Mouse (Mus musculus): Measurements from ENCODE around the gene Lnx1.

DNA sequence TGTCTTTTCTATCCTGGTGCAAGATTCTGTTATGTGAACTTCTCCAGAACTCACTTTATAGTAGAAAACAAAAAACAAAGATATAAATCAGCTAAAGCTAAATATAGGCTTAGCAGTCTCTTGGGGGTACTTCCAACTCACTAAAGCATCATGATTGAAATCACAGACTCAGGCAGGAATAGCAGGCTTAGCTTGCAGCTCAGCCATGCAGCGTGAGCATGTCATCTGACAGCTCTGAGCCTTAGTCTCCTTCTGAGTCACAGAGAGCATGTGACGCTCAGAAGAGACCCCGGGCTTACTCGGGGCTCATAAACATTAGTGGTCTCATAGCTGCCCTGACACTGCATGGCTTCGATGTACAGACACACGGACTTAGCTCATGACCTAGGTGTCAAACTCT lies 100.7 kb downstream of the Lnx1 start:
- no peak for TF ChIP-seq CTCF (IDR thresholded peaks at IDR 0.05)
- no peak for TF ChIP-seq POLR2A (IDR thresholded peaks at IDR 0.05; ENCODE audit: insufficient read depth, low read depth, low read length)
- TF ChIP-seq EP300 (IDR thresholded peaks at IDR 0.05; ENCODE audit: insufficient read depth, low read depth, low read length), result no peak

All from heart, adult 2 months (tissue).